Mouse (Mus musculus): ENCODE results near the gene Enpp7. TPM values are rescaled to one million over a fixed set of nuclear protein-coding genes. Genes with fewer than 3 reads are reported as not detected.

The Enpp7 gene
- polyA plus RNA-seq, 1 experiment from 2014 or later, result not detected

DNA sequence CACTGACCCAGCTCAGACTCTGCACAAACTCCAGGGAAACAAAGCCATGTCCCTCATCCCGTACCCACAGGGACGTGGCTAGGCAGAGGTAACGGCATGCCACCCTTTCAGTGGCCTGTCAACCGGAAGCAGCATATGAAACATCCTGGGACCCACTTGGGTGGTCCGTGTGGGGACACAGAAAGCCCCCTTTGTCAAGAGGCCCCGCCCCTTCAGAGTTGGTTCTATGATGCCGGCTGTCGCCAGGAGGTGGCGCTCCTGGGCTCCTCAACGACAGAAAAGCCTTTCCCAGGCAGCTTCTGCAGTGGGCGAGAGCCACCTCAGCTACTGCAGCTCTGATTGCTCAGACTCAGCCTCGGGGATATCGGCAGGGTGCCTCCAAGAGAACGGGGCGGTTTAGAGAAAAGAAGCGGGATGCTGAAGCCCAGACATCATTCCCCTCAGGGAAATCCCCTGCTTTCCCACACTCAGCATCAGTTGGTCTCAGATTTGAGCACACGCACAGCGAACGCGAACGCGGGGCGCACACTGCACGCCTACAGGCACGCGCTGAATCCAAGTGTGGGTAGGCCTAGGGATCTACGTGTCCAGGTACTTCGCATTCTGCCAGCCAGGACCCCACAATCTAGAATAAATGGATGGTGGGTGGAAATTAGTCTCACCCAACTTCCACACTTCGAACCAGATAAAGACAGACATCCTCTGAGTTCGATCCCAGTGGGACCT, 10.7 kb downstream of the Enpp7 start:
- Histone ChIP-seq H3K27ac (replicated peaks) (no peak overlapping the region), H3K9ac (no peak overlapping the region), H3K27me3 (peaks cover 49% of the 10 kb centered on the region), H3K4me2 (no peak overlapping the region), H3K4me1 (replicated peaks) (0 out of 2 replicates have a peak, but pooled peaks cover 3% of the 10 kb centered on the region), H3K9me3 (replicated peaks) (no peaks in the 10 kb centered on the region), H3K36me3 (replicated peaks) (no peaks in the 10 kb centered on the region), H3K4me3 (replicated peaks) (no peak overlapping the region)
- no peak for ATAC-seq (ENCODE audit: insufficient read depth)
- 14% methylated on average over 30 of the region's 30 CpGs for WGBS (ENCODE audit: insufficient replicate concordance)

DNA sequence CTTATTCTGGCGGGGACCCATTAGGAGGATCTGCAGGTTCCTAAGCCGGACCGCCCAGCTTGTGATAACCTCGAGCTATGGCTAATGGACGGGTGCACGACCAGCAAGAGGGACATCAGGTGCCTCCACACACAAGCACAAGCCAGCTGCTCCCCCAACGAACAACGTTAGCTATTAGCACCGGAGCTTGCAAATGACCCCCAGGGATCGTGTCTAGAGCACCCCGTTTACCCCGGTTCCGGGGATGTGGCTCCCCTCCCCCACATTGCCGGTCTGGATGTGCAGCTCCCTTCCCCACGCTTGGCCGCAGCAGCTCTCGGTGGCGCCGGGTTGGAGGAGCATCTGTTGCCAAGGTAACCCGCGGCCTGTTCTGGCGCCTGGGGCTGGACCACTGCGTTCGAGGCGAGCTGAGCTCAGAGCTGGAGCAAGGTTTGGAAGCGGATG, 11.4 kb downstream of the Enpp7 start:
- Histone ChIP-seq H3K27me3 (peaks cover 51% of the 10 kb centered on the region), H3K9ac (no peak overlapping the region), H3K4me3 (replicated peaks) (no peak overlapping the region), H3K27ac (replicated peaks) (no peak overlapping the region), H3K9me3 (replicated peaks) (no peaks in the 10 kb centered on the region), H3K4me1 (replicated peaks) (no peaks in the 10 kb centered on the region), H3K36me3 (replicated peaks) (no peaks in the 10 kb centered on the region), H3K4me2 (no peak overlapping the region)
- WGBS (ENCODE audit: insufficient replicate concordance), result 9% methylated on average over 26 of the region's 26 CpGs
- ATAC-seq (ENCODE audit: insufficient read depth), result no peak

DNA sequence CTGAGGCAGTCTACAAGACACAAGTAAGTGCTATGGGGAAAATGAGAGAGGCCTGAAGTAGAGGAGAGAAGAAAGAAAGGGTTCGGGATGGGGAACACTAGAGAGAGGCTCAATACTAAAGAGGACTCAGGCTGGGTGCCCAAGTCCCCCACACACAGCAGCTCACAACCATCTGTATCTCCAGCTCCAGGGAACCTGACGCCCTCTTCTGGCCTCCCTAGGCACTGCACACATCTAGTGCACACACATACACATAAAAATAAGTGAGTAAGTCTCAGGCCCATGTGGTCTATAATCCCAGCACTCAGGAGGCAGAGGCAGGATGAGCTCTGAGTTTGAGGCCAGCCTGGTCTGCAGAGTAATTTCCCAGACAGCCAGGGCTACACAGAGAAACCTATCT, 12.9 kb downstream of the Enpp7 start:
- no peaks in the 10 kb centered on the region for H3K9me3 ChIP-seq (replicated peaks)
- H3K4me1 ChIP-seq (replicated peaks), result no peaks in the 10 kb centered on the region
- 54% methylated on average over 2 of the region's 2 CpGs for WGBS (ENCODE audit: insufficient replicate concordance)
- peaks cover 46% of the 10 kb centered on the region for H3K27me3 ChIP-seq
- no peaks in the 10 kb centered on the region for H3K36me3 ChIP-seq (replicated peaks)
- no peak overlapping the region for H3K27ac ChIP-seq (replicated peaks)
- H3K4me3 ChIP-seq (replicated peaks), result no peak overlapping the region
- H3K9ac ChIP-seq, result no peak overlapping the region
- no peak overlapping the region for H3K4me2 ChIP-seq
- ATAC-seq (ENCODE audit: insufficient read depth), result no peak

DNA sequence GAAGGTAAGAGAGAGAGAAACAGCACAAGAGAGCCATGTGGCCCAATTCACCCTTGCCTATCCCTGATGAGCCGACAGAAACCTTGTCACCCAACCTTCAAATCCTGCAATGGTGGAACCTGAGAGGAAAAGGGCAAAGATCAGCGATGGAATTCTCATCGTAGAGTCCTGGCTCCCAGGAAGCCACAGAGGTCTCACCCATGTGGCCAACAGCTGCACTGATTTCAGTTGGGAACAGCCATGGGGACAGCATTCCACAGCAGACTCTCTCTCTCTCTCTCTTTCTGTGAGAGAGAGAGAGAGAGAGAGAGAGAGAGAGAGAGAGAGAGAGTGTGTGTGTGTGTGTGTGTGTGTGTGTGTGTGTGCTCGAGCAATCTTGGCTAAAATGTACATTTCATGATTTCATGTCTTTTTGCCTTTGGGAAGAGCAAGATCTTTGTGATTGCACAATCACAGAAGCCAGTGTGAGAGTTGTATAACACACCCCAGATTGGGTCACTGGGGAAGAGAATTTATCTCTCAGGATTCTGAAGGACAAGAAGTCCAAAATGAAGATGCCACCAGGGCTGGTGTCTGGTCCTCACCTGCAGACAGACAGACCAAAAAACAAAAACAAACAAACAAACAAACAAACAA, 13.6 kb downstream of the Enpp7 start:
- H3K4me2 ChIP-seq, result no peak overlapping the region
- no peaks in the 10 kb centered on the region for H3K9me3 ChIP-seq (replicated peaks)
- H3K9ac ChIP-seq, result no peak overlapping the region
- no peak overlapping the region for H3K4me3 ChIP-seq (replicated peaks)
- H3K36me3 ChIP-seq (replicated peaks), result no peaks in the 10 kb centered on the region
- 49% methylated on average over 4 of the region's 4 CpGs for WGBS (ENCODE audit: insufficient replicate concordance)
- peaks cover 44% of the 10 kb centered on the region for H3K27me3 ChIP-seq
- no peak overlapping the region for H3K27ac ChIP-seq (replicated peaks)
- no peaks in the 10 kb centered on the region for H3K4me1 ChIP-seq (replicated peaks)
- no peak for ATAC-seq (ENCODE audit: insufficient read depth)

DNA sequence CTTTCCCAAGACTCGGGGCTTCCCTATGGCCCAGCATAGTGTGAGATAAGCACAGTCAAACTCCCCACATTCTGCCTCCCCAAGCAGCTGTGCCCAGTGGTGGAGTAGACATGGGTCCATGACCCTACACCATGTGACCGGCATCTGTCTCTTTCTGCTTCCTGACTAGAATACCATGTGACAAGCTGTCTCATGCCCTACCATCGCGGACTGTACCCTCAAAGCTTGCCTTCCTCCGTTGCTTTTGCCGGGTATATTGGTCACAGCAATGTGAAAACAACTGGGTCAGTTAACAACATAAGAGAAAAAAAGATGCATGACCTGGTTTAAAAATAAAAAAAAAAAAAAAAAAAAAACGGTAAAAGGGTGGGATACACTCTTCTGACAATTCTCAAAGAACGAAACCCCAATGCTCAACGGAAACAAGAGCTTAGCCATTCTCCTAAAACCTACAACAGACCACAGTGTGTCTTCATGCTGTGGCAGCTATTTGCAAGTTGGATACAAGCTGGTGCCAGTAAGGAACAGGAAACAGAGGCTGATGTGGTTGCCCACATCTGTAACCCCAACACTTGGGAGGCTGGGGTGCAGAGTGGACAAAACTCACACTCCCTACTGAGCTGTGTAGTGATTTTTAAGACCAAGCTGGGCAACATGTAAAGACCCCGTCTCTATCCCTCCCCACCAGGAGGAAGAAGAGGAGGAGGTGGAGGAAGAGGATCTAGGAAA, 17.7 kb downstream of the Enpp7 start:
- Histone ChIP-seq H3K9me3 (replicated peaks) (no peaks in the 10 kb centered on the region), H3K27ac (replicated peaks) (no peak overlapping the region), H3K4me3 (replicated peaks) (no peak overlapping the region), H3K4me2 (no peak overlapping the region), H3K4me1 (replicated peaks) (peaks cover 5% of the 10 kb centered on the region; the same call in 1 of the 2 replicates), H3K27me3 (peaks cover 19% of the 10 kb centered on the region), H3K36me3 (replicated peaks) (no peaks in the 10 kb centered on the region), H3K9ac (no peak overlapping the region)
- ATAC-seq (ENCODE audit: insufficient read depth), result no peak
- WGBS (ENCODE audit: insufficient replicate concordance), result 62% methylated on average over 10 of the region's 10 CpGs

DNA sequence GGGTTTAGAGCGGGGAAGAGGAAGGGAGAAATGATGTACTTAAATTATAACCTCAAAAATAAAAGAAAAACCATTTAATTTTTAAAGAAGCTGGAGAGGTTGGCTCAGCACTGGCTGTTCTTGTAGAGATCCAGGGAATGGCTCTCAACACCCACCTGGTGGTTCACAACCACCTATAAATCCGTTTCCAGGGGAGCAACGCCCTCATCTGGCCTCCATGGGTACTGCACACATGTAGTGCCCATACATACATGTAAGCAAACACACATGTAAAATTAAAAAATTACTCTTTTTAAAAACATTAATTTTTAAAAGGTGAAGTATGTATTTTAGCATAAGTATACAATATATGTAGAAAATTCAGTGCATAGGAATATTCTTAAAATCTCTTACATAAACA, 18.5 kb downstream of the Enpp7 start:
- Histone ChIP-seq H3K9ac (no peak overlapping the region), H3K4me3 (replicated peaks) (no peak overlapping the region), H3K4me1 (replicated peaks) (peaks cover 5% of the 10 kb centered on the region; the same call in 1 of the 2 replicates), H3K36me3 (replicated peaks) (no peaks in the 10 kb centered on the region), H3K4me2 (no peak overlapping the region), H3K27ac (replicated peaks) (no peak overlapping the region), H3K27me3 (peaks cover 12% of the 10 kb centered on the region), H3K9me3 (replicated peaks) (no peaks in the 10 kb centered on the region)
- no peak for ATAC-seq (ENCODE audit: insufficient read depth)
- 48% methylated on average over 3 of the region's 3 CpGs for WGBS (ENCODE audit: insufficient replicate concordance)

DNA sequence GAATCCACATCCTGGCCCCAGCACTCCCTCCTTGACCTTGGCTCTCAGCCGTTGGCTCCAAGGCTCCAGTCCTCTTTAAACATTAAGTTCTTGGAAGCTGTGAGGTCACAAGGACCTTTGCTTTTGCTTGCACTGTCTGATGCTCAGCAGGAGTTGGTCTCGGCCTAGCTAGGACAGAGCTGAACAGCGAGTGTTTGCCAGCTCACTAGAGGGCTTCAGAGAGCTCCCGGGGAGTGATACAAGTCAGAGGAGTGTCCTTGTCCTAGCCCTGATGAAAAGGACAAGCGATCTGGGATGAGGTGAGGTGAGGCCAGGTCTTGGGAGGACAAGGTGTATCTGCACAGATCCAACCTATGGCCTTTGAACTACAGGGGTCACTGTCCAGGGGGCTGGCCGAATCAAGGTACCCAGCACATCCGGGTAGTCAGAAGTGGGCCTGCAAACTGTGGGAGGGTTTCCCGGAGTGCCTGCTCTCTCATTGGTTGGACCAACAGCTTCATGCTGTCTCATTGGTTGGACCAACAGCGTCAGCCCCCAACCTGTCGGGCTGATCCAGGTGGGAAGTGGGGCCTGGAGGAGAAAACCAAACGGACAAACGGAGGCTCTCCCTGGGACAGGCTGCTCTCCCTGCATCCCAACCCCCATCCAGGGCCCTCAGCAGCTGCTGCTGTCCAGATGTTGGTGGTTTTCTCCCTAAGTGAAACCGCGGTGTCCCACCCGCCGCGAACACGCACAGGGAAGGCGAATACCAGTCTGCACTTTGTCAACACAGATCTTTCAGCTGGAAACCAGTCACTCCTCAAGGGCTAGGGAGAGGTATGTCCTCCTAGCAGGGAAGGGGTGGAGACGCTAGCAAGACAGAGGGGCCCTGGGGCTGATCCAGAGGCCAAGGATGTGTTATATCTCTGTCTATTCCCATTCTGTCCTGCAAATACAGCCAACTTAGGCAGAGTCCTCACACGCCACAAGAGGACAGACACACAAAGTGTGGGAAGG, 19.8 kb downstream of the Enpp7 start:
- peak; percentile 51; the same call in 1 of the 2 replicates for ATAC-seq (ENCODE audit: insufficient read depth)
- no peak overlapping the region for H3K9ac ChIP-seq
- WGBS (ENCODE audit: insufficient replicate concordance), result 26% methylated on average over 21 of the region's 21 CpGs

DNA sequence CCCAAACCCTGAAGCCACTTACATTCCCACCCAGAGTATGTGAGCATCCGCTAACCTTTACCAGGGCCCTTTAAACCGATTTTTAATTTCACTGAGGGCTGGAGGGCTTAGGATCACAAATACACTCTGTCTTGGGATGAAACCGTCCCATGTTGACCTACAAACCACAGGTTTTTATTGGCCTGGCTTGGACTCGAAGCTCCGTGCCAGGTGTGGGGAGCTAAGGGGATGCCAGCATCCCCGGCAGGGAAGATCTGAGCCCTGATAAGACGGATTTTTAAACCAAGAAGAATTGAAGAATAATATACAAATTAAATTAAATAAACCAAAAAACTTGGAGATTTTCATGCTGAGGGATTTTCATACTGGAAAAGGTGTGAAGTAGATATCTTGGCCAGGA, 26.5 kb downstream of the Enpp7 start:
- no peak overlapping the region for H3K4me2 ChIP-seq
- no peak for ATAC-seq (ENCODE audit: insufficient read depth)
- no peaks in the 10 kb centered on the region for H3K36me3 ChIP-seq (replicated peaks)
- no peaks in the 10 kb centered on the region for H3K4me1 ChIP-seq (replicated peaks)
- H3K27ac ChIP-seq (replicated peaks), result no peak overlapping the region
- H3K9me3 ChIP-seq (replicated peaks), result no peaks in the 10 kb centered on the region
- H3K4me3 ChIP-seq (replicated peaks), result no peak overlapping the region
- 64% methylated on average over 7 of the region's 7 CpGs for WGBS (ENCODE audit: insufficient replicate concordance)
- H3K27me3 ChIP-seq, result peaks cover 23% of the 10 kb centered on the region
- no peak overlapping the region for H3K9ac ChIP-seq

More for the DNA sequence above, 19.8 kb downstream of the Enpp7 start:
- peaks cover 5% of the 10 kb centered on the region; the same call in 1 of the 2 replicates for H3K4me1 ChIP-seq (replicated peaks)
- peaks cover 11% of the 10 kb centered on the region for H3K27me3 ChIP-seq
- H3K4me2 ChIP-seq, result peak overlapping the region; percentile 49
- H3K36me3 ChIP-seq (replicated peaks), result no peaks in the 10 kb centered on the region
- H3K9me3 ChIP-seq (replicated peaks), result no peaks in the 10 kb centered on the region
- H3K4me3 ChIP-seq (replicated peaks), result peak overlapping the region; percentile 37
- H3K27ac ChIP-seq (replicated peaks), result no peak overlapping the region

DNA sequence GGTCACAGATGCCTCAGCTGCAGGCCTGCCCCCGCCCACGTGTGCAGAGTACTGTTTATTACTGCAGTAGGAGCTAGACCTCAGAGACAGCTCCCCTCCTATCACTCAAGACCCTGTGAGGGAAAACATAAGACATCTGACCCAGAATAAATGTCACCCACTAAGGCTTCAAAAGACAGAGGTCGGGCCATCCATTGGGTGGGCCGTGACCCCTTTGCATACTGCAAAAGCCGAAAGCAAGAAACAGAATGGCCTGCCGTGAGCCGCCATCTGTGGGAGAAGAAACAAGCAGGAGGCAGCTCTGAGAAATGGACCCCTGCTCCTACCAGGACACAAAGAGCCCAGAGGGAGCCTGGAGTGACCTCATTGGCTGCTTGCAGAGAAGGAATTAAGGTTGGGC, 29.5 kb downstream of the Enpp7 start:
- H3K4me3 ChIP-seq (replicated peaks), result no peak overlapping the region
- ATAC-seq (ENCODE audit: insufficient read depth), result no peak
- no peaks in the 10 kb centered on the region for H3K36me3 ChIP-seq (replicated peaks)
- peaks cover 54% of the 10 kb centered on the region for H3K27me3 ChIP-seq
- H3K9ac ChIP-seq, result no peak overlapping the region
- H3K4me1 ChIP-seq (replicated peaks), result peaks cover 4% of the 10 kb centered on the region; the same call in 1 of the 2 replicates
- no peak overlapping the region for H3K4me2 ChIP-seq
- 77% methylated on average over 7 of the region's 7 CpGs for WGBS (ENCODE audit: insufficient replicate concordance)
- no peak overlapping the region for H3K27ac ChIP-seq (replicated peaks)
- no peaks in the 10 kb centered on the region for H3K9me3 ChIP-seq (replicated peaks)

DNA sequence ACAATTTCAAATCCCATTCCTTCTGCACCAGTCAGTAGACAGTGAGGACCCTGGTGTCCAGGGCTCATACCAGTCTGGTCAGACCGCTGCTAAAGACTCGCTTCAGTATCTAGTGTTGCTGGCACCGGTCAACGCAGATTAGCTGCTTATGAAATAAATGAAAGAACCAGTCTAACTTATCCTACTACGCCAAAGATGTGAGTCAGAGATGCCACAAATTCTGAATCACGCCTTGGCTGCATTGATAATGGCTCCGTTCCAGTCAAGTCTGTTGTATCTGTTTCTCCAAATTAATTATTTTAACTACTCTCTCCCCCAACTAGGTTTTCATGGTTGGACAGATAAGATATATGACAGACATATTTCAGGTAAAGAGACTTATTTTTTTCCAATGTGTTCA, 33.2 kb downstream of the Enpp7 start:
- WGBS (ENCODE audit: insufficient replicate concordance), result 65% methylated on average over 7 of the region's 7 CpGs
- Histone ChIP-seq H3K27me3 (peaks cover 79% of the 10 kb centered on the region), H3K9ac (no peak overlapping the region), H3K36me3 (replicated peaks) (no peaks in the 10 kb centered on the region), H3K4me2 (no peak overlapping the region), H3K4me1 (replicated peaks) (peaks cover 29% of the 10 kb centered on the region), H3K9me3 (replicated peaks) (no peaks in the 10 kb centered on the region), H3K4me3 (replicated peaks) (no peak overlapping the region), H3K27ac (replicated peaks) (no peak overlapping the region)
- ATAC-seq (ENCODE audit: insufficient read depth), result no peak

All from liver, embryonic 15.5 days (tissue).